Mouse (Mus musculus) frontal cortex, adult (tissue): ENCODE measurements around the gene Rbp2.
A peak's percentile ranks its signal among the peaks of the same experiment; 100 is the strongest.

Source experiments
- ATAC-seq: cut with Nextera tagmentation; 2 replicates; pipeline ENCODE4 v1.9.2; 2017; ENCODE audit warnings: mild to moderate bottlenecking, moderate library complexity, mixed read lengths; ENCODE audit not compliant: low TSS enrichment

The Rbp2 gene

DNA sequence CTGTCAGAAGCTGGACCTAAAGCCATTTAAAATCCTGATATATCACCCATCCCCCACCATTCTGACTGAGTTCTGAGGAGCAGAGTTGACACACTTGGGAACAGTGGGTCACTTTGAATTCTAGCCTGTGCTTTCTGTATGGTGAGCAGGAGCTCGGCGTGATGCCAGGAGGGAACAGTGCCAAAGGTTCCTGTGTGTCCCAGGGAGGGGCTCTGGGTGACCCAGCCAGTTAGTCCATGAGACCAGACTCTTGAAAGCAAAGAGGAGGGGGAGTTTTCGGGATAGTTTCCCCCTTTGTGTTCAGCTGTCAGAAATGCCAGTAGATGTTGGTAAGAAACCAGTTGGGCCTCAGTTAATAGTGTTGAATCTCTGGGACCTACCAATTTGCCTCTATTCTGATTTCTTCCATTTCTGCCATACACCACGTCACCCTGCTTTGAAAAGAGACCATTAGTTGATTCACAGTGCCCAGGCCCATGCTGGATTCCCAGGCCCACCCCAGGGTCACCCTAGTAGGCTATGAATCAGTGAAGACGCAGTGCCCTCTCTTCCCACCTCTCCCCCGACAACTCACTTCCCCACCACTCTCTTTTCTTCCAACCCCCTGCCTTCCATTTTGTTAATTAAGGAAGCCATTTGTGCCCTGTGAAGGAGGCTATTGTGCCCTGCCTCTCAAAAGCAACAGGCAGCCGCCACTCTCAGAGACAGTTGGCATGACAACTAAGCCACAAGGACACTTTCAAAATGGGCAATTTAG lies 39.0 kb downstream of the Rbp2 start:
- no peak for ATAC-seq

DNA sequence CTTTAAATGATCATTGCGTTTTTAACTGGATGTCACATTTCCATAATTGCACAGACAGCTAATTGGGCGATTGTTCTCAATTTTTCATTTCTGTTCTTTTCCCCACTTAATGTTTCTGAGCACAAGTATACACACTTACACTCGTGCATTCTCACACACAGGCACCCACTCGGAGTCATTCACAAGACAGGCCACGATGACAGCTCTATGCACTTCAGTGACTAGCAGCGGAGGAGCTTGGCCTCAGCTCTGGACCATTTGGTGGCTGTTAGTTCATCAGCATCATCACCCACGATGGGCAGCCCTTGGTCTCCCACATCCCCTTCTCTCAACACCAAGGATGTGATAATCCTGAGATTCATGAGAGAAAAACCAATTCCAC lies 39.6 kb downstream of the Rbp2 start:
- no peak for ATAC-seq

GRCm38 (mm10) chr9:98527226-98527625 lies 41.3 kb downstream of the Rbp2 start:
- ATAC-seq = no peak

- ATAC-seq = no peak
Observed at GRCm38 (mm10) chr9:98529776-98530175, 43.9 kb downstream of the Rbp2 start.

GRCm38 (mm10) chr9:98530999-98531398 lies 45.1 kb downstream of the Rbp2 start:
- no peak for ATAC-seq

DNA sequence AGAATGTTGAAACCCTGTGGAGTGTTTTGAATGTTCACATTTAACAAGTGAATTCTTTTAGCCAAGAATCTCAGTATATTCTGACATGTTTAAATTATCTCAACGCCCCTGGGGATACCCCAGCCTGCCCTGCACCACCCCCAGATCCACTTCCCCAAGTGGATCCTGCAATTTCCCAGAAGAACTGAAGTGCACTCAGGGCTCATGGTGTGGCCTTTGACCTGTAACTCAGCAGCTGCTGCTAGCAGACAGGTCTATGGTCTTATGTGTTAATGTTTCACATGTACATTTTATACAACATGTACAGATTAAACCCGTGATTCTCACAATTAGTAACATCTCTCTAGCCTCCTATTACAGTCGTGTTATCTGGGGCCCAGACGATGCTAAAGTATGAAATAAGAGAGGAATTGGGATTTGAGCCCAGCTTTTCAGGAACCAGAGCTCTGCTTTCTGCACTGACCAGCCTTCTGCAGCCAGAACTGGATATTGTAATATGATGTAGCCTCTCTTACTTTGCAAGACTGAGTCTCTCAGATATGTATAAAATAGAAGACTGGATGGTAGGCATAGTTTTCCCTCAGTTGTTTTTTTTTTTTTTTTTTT lies 48.9 kb downstream of the Rbp2 start:
- no peak for ATAC-seq

DNA sequence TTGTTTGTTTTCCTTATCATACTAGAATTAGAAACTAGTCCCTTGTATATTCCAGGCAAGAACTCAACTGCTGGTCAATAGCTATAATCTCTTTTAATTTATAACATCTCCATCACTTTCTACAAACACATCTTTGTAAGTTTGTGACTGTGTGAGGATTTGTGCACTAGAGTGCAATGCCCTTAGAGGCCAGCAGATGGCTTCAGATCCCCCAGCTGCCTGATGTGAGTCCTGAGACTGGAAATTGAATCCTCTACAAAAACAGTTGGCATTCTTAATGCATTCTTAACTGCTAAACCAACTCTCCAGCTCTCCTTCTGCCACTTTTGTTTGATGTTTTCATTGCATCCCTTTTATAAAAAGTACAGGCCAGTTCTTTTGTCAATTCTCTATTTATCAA lies 49.8 kb downstream of the Rbp2 start:
- no peak for ATAC-seq

DNA sequence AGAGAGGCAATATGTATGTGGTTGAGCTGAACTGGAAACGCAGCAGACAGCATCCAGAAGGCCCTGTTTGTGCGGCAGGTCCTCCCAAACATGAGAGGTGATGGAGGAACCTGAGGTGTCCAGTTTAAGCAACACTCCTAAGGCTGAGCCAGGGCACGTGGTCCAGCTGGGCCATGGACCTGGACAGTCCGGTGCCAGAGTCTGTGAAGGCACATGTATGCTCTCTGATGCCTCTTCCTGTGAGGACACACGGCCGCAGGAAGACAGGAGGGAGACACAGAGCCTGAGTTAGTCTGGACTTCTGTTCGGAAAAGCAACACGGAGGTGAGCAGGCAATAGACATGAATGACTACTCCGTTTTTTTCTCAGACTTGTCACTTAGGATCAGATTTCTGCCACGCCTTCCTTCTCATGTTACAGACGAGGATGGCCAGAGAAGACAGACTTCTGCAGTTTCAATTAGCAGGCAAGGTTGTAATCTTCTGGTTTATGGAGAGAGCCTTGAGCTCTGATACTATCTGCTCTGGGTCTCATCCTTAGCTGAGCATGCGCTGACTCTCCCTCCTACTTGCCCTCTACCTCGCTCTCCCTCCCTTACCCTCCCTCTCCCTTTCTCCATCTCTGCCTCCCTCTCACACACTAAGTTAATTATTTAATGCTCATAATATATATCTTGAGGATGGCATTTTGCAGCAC lies 52.2 kb downstream of the Rbp2 start:
- peak; percentile 55 for ATAC-seq

DNA sequence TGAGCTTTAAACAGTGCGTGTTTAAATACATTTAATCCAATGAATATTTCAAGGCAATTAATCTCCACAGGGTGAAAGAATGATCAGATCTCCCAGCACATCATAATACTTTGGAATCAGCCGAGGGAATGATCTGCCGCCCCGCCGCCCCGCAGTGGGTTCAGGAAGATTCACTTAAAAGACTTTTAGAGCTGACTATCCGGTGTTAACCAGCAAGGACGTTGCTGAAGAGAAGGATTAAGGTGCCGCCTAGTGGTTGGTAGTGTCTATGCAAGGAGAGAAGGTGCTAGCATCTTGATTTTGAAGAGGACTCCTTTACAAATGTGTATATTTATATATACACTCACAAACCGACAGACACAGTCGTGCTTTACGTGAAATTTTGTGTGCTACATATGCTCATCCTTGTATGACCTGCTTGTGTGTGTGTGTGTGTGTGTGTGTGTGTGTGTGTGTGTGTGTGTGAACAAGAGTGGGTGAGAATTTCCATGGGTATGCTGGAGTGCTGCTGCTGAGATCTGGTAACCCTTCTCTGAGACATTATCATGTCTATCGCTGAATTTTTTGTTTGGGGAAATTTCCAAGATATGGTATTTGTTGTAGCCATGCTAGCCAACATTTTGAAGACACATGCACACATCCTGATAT lies 52.9 kb downstream of the Rbp2 start:
- ATAC-seq = peak; percentile 95

GRCm38 (mm10) chr9:98544042-98544441 lies 58.1 kb downstream of the Rbp2 start:
- no peak for ATAC-seq
